Mouse (Mus musculus) heart, postnatal 14 days (tissue): Measurements from ENCODE around the gene Eci3. TPM values are rescaled to one million over a fixed set of nuclear protein-coding genes. Genes with fewer than 3 reads are reported as not detected.
"Not testable (repeated sequence)": the region's sequence is repeated elsewhere in the genome, so short reads cannot be mapped to it uniquely, and the experiment has no call there.

Experiments
- DNase-seq, 2 experiments: peaks; one replicate each; pipeline ENCODE4 v3.0.0; 2021 to 2022
- intact Hi-C: fragments of 180-260 bp; cut with DNase I; formaldehyde crosslinking; loops from one replicate; pipeline ENCODE4 v1.15.1; 2025
- long read RNA-seq, 2 experiments: library from polyadenylated mRNA; stranded (forward); transcript quantifications; one replicate each; pipeline ENCODE4 v2.0.0; 2021
- total RNA-seq, 2 experiments: library from RNA; stranded (reverse); gene quantifications; 2 replicates each; pipeline ENCODE4 v1.2.3; 2021

Gene Eci3
- 1 to 10 TPM; 2.2 to 2.5 TPM for total RNA-seq
- long read RNA-seq, experiment 1 = 0 reads
- long read RNA-seq, experiment 2 = 0 reads

GRCm38 (mm10) chr13:34963511-34964397 is at the start of gene Eci3:
Eci3 (minus strand) TSS chr13:34963810.
- intact Hi-C loops = no loop called here
- DNase-seq = peak; percentile 20 to 28

DNA sequence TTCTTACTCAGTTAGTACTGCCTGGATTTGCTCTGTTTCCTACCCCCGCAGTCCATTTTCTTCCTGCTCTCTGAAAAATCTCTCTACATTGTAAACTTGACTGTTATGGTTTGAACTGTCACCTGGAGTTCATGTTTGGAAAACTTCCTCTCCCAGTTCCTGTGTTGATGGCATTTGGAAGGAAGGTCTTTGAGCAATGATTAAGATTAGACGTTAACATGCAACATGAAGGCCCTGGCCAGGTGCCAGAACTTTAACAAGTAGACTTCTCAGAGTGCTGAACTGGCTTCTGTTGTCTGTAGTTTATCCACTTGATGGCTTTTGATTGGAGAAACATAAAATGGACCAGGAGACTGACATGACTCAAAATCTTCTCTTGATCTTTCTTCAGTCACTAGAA is 32.3 kb upstream of the Eci3 start:
- peak in 1 of 2 experiments; percentile 26 for DNase-seq
- intact Hi-C loops = no loop called here

GRCm38 (mm10) chr13:34993983-34994811 is 30.6 kb upstream of the Eci3 start:
- peak; percentile 95 to 97 for DNase-seq
- intact Hi-C loops = no loop called here

DNA sequence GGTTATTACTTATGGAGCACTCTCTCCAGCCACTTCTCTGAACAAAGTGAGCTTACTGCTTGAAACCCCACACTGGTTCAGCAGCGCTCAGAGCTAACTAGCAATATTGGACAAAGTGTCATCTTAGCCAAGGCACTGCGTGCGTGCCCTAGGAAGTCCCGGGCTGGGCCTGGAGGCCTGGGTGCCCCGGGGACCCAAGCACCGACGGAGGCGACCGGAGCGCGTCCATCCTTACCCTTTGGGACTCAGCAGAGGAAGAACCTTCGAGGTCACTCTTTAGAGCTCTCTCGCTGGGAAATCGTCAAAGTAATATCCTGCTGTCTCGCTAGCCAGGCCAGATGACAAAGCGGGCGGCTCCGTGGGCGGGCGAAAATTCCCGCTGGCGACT is 30.0 kb upstream of the Eci3 start:
- intact Hi-C loops = no loop called here
- no peak for DNase-seq

- intact Hi-C loops = no loop called here
- no peak for DNase-seq
Observed at GRCm38 (mm10) chr13:34993085-34993484, 29.5 kb upstream of the Eci3 start.

DNA sequence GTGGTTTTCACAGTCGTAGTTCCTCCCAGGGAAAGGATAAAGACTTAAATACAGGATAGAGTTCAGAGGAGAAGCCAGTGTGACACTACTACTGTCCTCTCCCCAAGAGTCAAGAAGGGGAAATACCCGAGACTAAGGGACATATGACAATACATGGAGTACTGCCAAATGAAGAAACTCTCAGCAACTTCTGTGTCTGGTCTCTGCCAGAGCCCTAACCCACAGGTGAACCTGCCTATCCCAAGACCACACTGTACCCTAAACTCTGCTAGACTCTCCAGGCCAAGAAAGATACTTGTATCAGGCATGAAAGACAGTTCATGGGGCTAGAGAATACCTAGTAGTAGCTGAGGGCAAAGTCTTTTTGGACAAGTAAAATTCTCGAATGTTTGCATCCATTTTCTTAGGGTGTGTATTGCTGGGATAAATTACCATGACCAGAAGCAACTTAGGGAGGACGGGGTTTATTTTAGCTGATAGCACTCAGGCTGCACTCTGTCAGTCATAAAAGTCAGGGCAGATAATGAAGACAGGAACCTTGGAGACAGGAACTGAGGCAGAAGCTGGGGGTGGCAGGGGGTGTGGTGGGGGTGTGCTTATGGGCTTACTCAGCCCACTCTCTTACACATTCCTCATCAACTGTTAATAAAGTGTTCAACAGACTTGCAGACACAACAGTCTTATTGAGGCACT is 28.1 kb upstream of the Eci3 start:
- no peak for DNase-seq
- intact Hi-C loops = no loop called here

DNA sequence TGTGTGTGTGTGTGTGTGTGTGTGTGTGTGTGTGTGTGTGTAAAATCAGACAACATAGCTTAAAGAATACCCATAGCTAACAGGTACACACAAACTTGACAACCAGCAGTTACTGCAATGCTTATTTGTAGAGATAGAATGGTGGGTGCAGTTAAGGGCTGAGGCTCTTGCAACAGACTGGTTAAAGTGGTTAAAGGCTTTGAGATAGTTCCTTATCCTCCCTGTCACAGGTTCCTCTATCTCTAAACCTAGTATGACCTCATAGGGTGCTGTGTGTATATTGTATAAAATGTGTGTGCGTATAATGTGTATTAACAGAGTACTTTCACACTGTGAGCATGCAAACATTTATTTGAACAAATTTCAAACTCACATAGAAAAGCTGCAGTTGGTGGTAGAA is 19.9 kb upstream of the Eci3 start:
- DNase-seq, intact Hi-C loops: not testable (repeated sequence)

- not testable (repeated sequence) for DNase-seq
- intact Hi-C loops = loop anchor here (5.0 kb wide), 1 partner anchor 81 kb away; no protein-coding TSS in a partner anchor
Observed at GRCm38 (mm10) chr13:34978635-34979034, 15.0 kb upstream of the Eci3 start.

DNA sequence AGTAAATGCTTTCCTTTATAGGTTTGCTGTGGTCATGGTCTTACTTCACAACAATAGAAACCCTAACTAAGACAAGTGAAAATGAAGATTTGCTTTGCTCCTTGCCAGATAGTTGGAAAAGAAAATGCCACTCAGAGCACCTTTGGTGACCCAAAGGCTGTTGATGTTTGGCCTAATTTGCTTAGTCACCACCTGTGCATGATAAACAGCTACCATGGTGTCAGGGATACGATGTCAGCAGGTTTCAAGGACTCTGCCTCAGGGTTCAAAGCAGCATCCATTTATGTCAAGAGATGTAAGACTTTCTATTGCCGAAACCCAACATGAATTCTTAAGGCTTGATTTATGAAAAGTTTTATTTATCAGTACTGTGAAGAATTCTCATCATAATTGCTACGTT is 13.8 kb upstream of the Eci3 start:
- intact Hi-C loops = loop anchor here (5.0 kb wide), 1 partner anchor 80 kb away; no protein-coding TSS in a partner anchor
- no peak for DNase-seq

DNA sequence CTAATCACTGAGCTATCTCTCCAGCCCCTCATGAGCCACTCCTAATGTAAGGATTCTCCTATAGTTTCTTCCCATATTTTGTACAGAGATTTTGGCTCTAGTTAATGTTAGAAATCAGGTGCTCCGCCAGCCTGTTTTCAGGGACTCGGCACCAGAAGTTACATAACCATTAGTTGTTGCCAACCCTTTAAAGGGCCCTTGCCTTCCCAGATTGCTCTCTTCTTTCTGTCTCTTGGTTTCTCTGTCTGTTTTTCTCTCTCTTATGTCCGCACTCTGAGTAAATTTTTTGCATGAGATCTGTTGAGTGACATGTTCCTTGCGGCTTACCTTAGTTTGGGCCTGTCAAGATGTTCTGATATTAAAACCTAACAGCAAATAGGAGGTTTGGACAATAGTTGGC is 12.5 kb upstream of the Eci3 start:
- no peak for DNase-seq

GRCm38 (mm10) chr13:34973770-34974169 is 10.2 kb upstream of the Eci3 start:
- DNase-seq = no peak
- intact Hi-C loops = loop anchor here (5.0 kb wide), 1 partner anchor 331 kb away; no protein-coding TSS in a partner anchor

More for the DNA sequence above, 12.5 kb upstream of the Eci3 start:
- intact Hi-C loops = loop anchor here (5.0 kb wide), 1 partner anchor 79 kb away; no protein-coding TSS in a partner anchor

GRCm38 (mm10) chr13:34973149-34973548 is 9.5 kb upstream of the Eci3 start:
- DNase-seq = no peak
- intact Hi-C loops = loop anchor here (5.0 kb wide), 1 partner anchor 331 kb away; no protein-coding TSS in a partner anchor

- intact Hi-C loops = loop anchor here (5.0 kb wide), 1 partner anchor 330 kb away; no protein-coding TSS in a partner anchor
- DNase-seq = not testable (repeated sequence)
Observed at GRCm38 (mm10) chr13:34972456-34972855, 8.8 kb upstream of the Eci3 start.

DNA sequence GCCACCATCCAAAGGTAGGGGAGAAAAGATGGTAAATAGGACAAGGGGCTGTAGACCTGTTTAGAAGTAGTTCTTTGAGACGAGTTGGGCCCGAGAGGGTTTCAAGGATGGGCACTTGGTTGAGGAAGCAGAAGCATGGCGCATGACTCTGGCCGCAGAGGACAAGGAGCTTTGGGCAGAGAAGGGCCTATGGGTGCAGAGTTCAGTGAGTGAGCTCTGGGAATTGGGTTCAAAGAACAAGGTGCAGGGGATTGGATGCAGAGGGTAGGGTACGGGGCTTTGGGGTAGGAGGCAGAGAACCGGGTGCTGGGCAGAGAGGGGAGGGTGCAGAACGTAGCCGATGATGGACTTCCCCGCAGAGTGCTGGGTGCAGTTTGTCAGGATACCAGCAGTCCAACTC is 2.0 kb upstream of the Eci3 start:
- DNase-seq, intact Hi-C loops: not testable (repeated sequence)

DNA sequence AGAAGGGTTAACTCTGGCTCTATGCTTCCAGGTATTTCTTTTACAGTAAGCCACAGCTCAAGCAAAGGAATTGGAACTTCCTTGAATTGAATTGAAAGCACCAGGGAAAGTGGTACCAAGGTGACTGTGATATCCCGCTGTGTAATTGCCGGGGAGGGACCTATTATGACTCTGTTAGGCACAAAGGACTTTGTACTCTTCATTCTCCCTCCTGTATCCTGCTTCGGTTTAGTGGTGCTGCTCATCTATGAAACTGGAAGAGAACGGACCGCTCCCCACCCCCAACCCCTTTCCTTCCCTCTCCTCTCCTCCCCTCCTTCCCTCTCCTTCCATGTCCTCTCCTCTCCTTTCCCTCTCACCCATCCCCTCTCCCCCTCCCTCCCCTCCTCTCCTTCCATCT is 1.3 kb upstream of the Eci3 start:
- no peak for DNase-seq
- intact Hi-C loops = no loop called here

DNA sequence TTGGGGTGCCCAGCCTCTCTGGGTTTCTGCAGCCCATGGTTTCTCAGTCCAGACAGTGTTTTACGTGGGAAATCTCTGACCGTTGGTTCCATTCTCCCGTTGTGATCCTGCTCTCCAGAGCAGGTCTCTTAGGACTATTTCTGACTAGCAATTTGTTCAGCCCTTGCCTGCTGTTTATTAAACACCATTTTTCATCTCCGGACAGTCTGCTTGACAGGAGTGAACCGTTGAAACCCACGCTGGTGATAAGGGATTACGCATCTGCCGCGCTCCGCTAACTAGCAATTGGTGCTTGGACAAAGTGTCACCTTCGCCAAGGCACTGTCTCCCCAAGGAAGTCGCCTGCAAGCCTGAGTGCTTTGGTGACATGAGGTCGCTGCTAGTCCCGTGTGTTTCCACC is 809 bp upstream of the Eci3 start:
- intact Hi-C loops = no loop called here
- DNase-seq = no peak

DNA sequence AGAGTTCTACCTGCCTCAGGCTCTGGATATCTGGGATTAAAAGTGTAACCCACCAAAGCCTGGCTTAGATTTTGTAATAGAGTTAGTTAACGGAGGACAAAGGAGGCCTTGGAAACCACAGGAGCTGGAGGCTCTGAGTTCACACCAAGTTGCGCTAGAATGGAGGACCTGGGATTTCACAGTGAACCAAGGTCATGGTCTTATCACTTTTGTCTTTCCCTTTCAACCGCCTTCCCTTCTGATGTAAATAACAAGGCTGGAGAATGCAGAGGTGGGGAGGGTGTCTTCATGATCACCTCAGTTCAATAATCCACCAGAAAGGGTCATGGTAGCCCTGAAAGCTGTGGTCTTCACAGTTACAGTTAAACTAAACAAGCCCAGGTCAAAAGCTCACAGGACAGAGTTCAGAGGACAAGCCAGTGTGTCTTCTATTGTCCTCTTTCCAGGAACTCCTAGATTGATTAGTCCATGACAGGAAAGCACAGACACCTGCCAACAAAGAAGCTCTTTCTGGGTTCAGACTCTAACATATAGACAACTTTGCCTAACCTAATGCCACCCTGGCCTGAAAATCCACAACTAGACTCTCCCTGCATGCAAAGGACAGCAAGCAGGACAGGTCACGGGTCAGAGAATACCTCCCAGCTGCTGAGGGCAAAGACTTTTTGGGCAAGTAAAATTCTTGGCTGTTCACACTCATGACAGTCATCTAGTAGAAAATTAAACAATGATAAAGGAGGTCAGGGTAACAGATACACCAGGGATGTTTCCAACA is 2.4 kb downstream of the Eci3 start:
- DNase-seq = no peak
- intact Hi-C loops = no loop called here

- DNase-seq, intact Hi-C loops: not testable (repeated sequence)
Observed at GRCm38 (mm10) chr13:34958158-34958557, 5.5 kb downstream of the Eci3 start.

DNA sequence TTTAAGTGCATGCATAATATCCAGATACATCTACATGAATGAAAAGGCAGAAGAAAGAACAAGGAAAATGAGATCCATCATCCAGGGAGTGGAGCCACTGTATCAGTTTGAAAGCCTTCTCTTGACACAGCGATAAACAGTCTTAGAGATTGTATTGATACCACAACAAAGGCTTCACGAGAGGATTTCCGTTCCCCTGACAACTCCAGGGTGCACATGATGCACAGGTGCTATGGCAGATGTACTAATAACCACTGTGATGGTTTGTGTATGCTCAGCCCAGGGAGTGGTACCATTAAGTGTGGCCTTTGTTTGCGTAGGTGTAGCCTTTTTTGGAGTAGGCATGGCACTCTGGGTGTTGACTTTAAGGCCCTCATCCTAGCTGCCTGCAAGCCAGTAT is 6.7 kb downstream of the Eci3 start:
- intact Hi-C loops = no loop called here
- no peak for DNase-seq

DNA sequence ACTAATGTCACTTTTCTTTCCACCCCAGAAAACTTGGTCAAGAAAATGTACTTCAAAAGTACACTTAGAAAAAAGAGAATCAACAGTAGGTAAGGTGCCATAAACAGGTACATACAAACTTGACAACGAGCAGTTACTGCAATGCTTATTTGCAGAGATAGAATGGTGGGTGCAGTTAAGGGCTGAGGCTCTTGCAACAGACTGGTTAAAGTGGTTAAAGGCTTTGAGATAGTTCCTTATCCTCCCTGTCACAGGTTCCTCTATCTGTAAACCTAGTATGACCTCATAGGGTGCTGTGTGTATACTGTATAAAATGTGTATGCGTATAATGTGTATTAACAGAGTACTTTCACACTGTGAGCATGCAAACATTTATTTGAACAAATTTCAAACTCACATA is 12.2 kb downstream of the Eci3 start:
- intact Hi-C loops = not testable (repeated sequence)

More for the DNA sequence above, 12.2 kb downstream of the Eci3 start:
- not testable (repeated sequence) for DNase-seq
